Mouse (Mus musculus) liver, embryonic 11.5 days (tissue): ENCODE results near the gene Mfsd4b4. TPM values are rescaled to one million over a fixed set of nuclear protein-coding genes. Genes with fewer than 3 reads are reported as not detected.
"Not testable (repeated sequence)": the region's sequence is repeated elsewhere in the genome, so short reads cannot be mapped to it uniquely, and the experiment has no call there.

Source experiments
- ATAC-seq: fragments of 200-750 bp; cut with Nextera tagmentation; replicated peaks from 2 replicates; pipeline ENCODE4 v1.8.0; 2017; ENCODE audit warnings: moderate number of reproducible peaks, mild to moderate bottlenecking, moderate TSS enrichment, moderate library complexity; ENCODE audit not compliant: low FRiP score
- DNase-seq: peaks from one replicate; pipeline ENCODE4 v3.0.0-alpha.2; 2017; ENCODE audit warnings: low spot score
- H3K27ac ChIP-seq: fragments of 300-500 bp; sonication (generic); 2 replicates; pipeline ENCODE4 v1.5.1; 2014; ENCODE audit warnings: mild to moderate bottlenecking, low read depth, low read length, control low read depth
- H3K27me3 ChIP-seq: fragments of 300-500 bp; sonication (generic); replicated peaks from 2 replicates; pipeline ENCODE4 v1.6.1; 2014; ENCODE audit warnings: low read length, mixed read lengths; ENCODE audit not compliant: control insufficient read depth, insufficient read depth
- H3K36me3 ChIP-seq: fragments of 300-500 bp; sonication (generic); 2 replicates; pipeline ENCODE4 v1.6.1; 2014; ENCODE audit warnings: mild to moderate bottlenecking, low read length, moderate library complexity, mixed read lengths; ENCODE audit not compliant: control insufficient read depth, insufficient read depth
- H3K4me1 ChIP-seq: fragments of 300-500 bp; sonication (generic); replicated peaks from 2 replicates; pipeline ENCODE4 v1.6.1; 2014; ENCODE audit warnings: low read length, mixed read lengths; ENCODE audit not compliant: control insufficient read depth, insufficient read depth
- H3K4me2 ChIP-seq: fragments of 300-500 bp; sonication (generic); 2 replicates; pipeline ENCODE4 v1.6.1; 2014; ENCODE audit warnings: mild to moderate bottlenecking, control low read depth, moderate library complexity
- H3K4me3 ChIP-seq: fragments of 300-500 bp; sonication (generic); 2 replicates; pipeline ENCODE4 v1.5.1; 2014; ENCODE audit warnings: low read depth, low read length, control low read depth
- H3K9ac ChIP-seq: fragments of 300-500 bp; sonication (generic); 2 replicates; pipeline ENCODE4 v1.6.1; 2014; ENCODE audit warnings: low read depth, low read length, control low read depth
- H3K9me3 ChIP-seq: fragments of 300-500 bp; sonication (generic); 2 replicates; pipeline ENCODE4 v1.6.1; 2016; ENCODE audit warnings: low read length, inconsistent platforms, mixed read lengths; ENCODE audit not compliant: control insufficient read depth
- WGBS: fragments of 180-500 bp; shearing (Covaris S2); extraction: QIAGEN DNeasy Blood & Tissue Kit; methylation state at CpG from one replicate; pipeline ENCODE4 v1.1.7; 2014; 5-methylcytosine and 5-hydroxymethylcytosine counted together
- polyA plus RNA-seq: library from polyadenylated mRNA; unstranded; fragments of >200 nt; fragmentation: Nextera tagmentation; extraction: Ambion mirVana; gene quantifications from 2 replicates; pipeline ENCODE4 v1.2.1, GENCODE M21; 2014

Mfsd4b4 gene
- 3.4 and 4.1 TPM in 2 replicates for polyA plus RNA-seq

GRCm38 (mm10) chr10:39898874-39899371 lies at the start of gene Mfsd4b4:
Gene Mfsd4b4, minus strand, starts transcription at chr10:39899238.
- peak within 1 kb of the TSS; percentile 75 for H3K4me3 ChIP-seq
- DNase-seq, result peak; percentile 89
- peak within 1 kb of the TSS; percentile 86 for H3K27ac ChIP-seq
- H3K36me3 ChIP-seq, result no peaks in the 10 kb centered on the region
- H3K9me3 ChIP-seq, result no peaks in the 10 kb centered on the region
- H3K4me1 ChIP-seq, result peaks cover 10% of the 10 kb centered on the region
- H3K4me2 ChIP-seq, result peak within 1 kb of the TSS; percentile 75
- peak within 1 kb of the TSS; percentile 90 for H3K9ac ChIP-seq
- ATAC-seq, result peak; percentile 92
- no peaks in the 10 kb centered on the region for H3K27me3 ChIP-seq
- under 1% methylated on average over 41 of the region's 41 CpGs for WGBS

- not testable (repeated sequence) for DNase-seq, H3K9ac ChIP-seq, H3K9me3 ChIP-seq, H3K36me3 ChIP-seq, H3K27ac ChIP-seq, H3K4me3 ChIP-seq, H3K4me1 ChIP-seq, H3K27me3 ChIP-seq, H3K4me2 ChIP-seq, ATAC-seq
- WGBS, result 85% methylated on average over 3 of the region's 3 CpGs
Observed at GRCm38 (mm10) chr10:39947195-39947594, 48.2 kb upstream of the Mfsd4b4 start.

- ATAC-seq, result no peak
- H3K4me3 ChIP-seq, result no peak overlapping the region
- WGBS, result 74% methylated on average over 7 of the region's 7 CpGs
Observed at GRCm38 (mm10) chr10:39936553-39936952, 37.5 kb upstream of the Mfsd4b4 start.

GRCm38 (mm10) chr10:39926616-39927139 lies 27.6 kb upstream of the Mfsd4b4 start, which contains the start of gene Mfsd4b2:
Gene Mfsd4b2, minus strand, starts transcription at chr10:39926923.
- DNase-seq, result peak; percentile 54
- no peak within 1 kb of the TSS for H3K27ac ChIP-seq
- peaks cover 10% of the 10 kb centered on the region for H3K4me1 ChIP-seq
- no peaks in the 10 kb centered on the region for H3K36me3 ChIP-seq
- H3K9ac ChIP-seq, result peak within 1 kb of the TSS; percentile 27; the same call in 1 of the 2 replicates
- no peak for ATAC-seq
- peaks cover 23% of the 10 kb centered on the region for H3K27me3 ChIP-seq
- H3K4me3 ChIP-seq, result peak within 1 kb of the TSS; percentile 44
- H3K9me3 ChIP-seq, result no peaks in the 10 kb centered on the region
- peak within 1 kb of the TSS; percentile 73 for H3K4me2 ChIP-seq
- WGBS, result 3% methylated on average over 41 of the region's 41 CpGs

More at GRCm38 (mm10) chr10:39936553-39936952, 37.5 kb upstream of the Mfsd4b4 start:
- no peaks in the 10 kb centered on the region for H3K36me3 ChIP-seq
- H3K4me1 ChIP-seq, result no peaks in the 10 kb centered on the region
- DNase-seq, result no peak
- H3K27ac ChIP-seq, result no peak overlapping the region
- H3K9me3 ChIP-seq, result no peaks in the 10 kb centered on the region
- H3K4me2 ChIP-seq, result no peak overlapping the region
- H3K9ac ChIP-seq, result no peak overlapping the region
- no peaks in the 10 kb centered on the region for H3K27me3 ChIP-seq

GRCm38 (mm10) chr10:39924556-39924955 lies 25.5 kb upstream of the Mfsd4b4 start:
- H3K4me2 ChIP-seq, DNase-seq, H3K36me3 ChIP-seq, H3K27ac ChIP-seq, H3K9ac ChIP-seq, H3K9me3 ChIP-seq, H3K4me3 ChIP-seq: not testable (repeated sequence)
- peak; percentile 69 for ATAC-seq
- 48% methylated on average over 8 of the region's 8 CpGs for WGBS
- Histone ChIP-seq H3K4me1 (peaks cover 10% of the 10 kb centered on the region), H3K27me3 (peaks cover 23% of the 10 kb centered on the region)

- Histone ChIP-seq H3K27me3 (no peaks in the 10 kb centered on the region), H3K4me3 (no peak overlapping the region), H3K27ac (no peak overlapping the region), H3K4me1 (no peaks in the 10 kb centered on the region), H3K9ac (no peak overlapping the region), H3K36me3 (no peaks in the 10 kb centered on the region), H3K4me2 (no peak overlapping the region), H3K9me3 (no peaks in the 10 kb centered on the region)
- no peak for DNase-seq
- no peak for ATAC-seq
Observed at GRCm38 (mm10) chr10:39912616-39913015, 13.6 kb upstream of the Mfsd4b4 start.

GRCm38 (mm10) chr10:39908768-39909441 lies 9.9 kb upstream of the Mfsd4b4 start:
- WGBS, result 54% methylated on average over 13 of the region's 13 CpGs
- no peak overlapping the region for H3K4me3 ChIP-seq
- no peak overlapping the region for H3K27ac ChIP-seq
- DNase-seq (no peak), ATAC-seq (no peak)
- H3K36me3 ChIP-seq, result no peaks in the 10 kb centered on the region
- 0 out of 2 replicates have a peak, but pooled peaks cover 2% of the 10 kb centered on the region for H3K27me3 ChIP-seq
- no peaks in the 10 kb centered on the region for H3K9me3 ChIP-seq
- H3K4me2 ChIP-seq, result no peak overlapping the region
- H3K4me1 ChIP-seq, result no peaks in the 10 kb centered on the region
- H3K9ac ChIP-seq, result no peak overlapping the region

GRCm38 (mm10) chr10:39906799-39907658 lies 8.0 kb upstream of the Mfsd4b4 start:
- no peak for ATAC-seq
- WGBS, result 75% methylated on average over 10 of the region's 10 CpGs

More at GRCm38 (mm10) chr10:39906799-39907658, 8.0 kb upstream of the Mfsd4b4 start:
- H3K4me3 ChIP-seq, result no peak overlapping the region
- H3K9me3 ChIP-seq, result no peaks in the 10 kb centered on the region
- DNase-seq, result no peak
- no peaks in the 10 kb centered on the region for H3K36me3 ChIP-seq
- H3K4me2 ChIP-seq, result no peak overlapping the region
- H3K27ac ChIP-seq, result no peak overlapping the region
- no peaks in the 10 kb centered on the region for H3K4me1 ChIP-seq
- 0 out of 2 replicates have a peak, but pooled peaks cover 2% of the 10 kb centered on the region for H3K27me3 ChIP-seq
- no peak overlapping the region for H3K9ac ChIP-seq
